Mouse (Mus musculus): Measurements from ENCODE around the gene Pgc.

The Pgc gene

GRCm38 (mm10) chr17:47726566-47726965 lies at the start of gene Pgc:
Pgc (plus strand) TSS chr17:47726842.
- DNase-seq = no peak

GRCm38 (mm10) chr17:47678238-47678637 lies 48.4 kb upstream of the Pgc start:
- no peak for DNase-seq

- no peak for DNase-seq
These were observed 47.9 kb upstream of the Pgc start for GRCm38 (mm10) chr17:47678702-47679101.

- no peak for DNase-seq
These were observed 43.8 kb upstream of the Pgc start for GRCm38 (mm10) chr17:47682836-47683235.

- peak; percentile 96 to 97 for DNase-seq
These were observed 39.0 kb upstream of the Pgc start for GRCm38 (mm10) chr17:47687409-47688343.

- DNase-seq = no peak
These were observed 38.4 kb upstream of the Pgc start, which contains the start of gene Tomm6 for GRCm38 (mm10) chr17:47688344-47688607. Tomm6 (minus strand) TSS chr17:47688386.

- DNase-seq = peak; percentile 71 to 82
These were observed 37.8 kb upstream of the Pgc start, which contains the start of gene Frs3 for GRCm38 (mm10) chr17:47688608-47689575. Frs3 (plus strand) TSS chr17:47689030.

GRCm38 (mm10) chr17:47689894-47690293 lies 36.7 kb upstream of the Pgc start:
- no peak for DNase-seq

- no peak for DNase-seq
These were observed 35.0 kb upstream of the Pgc start for GRCm38 (mm10) chr17:47691650-47692049.

GRCm38 (mm10) chr17:47693671-47694441 lies 32.8 kb upstream of the Pgc start:
- DNase-seq = no peak

- no peak for DNase-seq
These were observed 32.4 kb upstream of the Pgc start, which contains the start of gene Gm21981 for GRCm38 (mm10) chr17:47694442-47694502. Gm21981 (minus strand) TSS chr17:47694455.

- peak; percentile 97 to 98 for DNase-seq
These were observed 31.9 kb upstream of the Pgc start, which contains the start of gene Prickle4 for GRCm38 (mm10) chr17:47694503-47695336. Prickle4 (minus strand) TSS chr17:47694736.

GRCm38 (mm10) chr17:47695337-47695710 lies 31.3 kb upstream of the Pgc start:
- no peak for DNase-seq

- no peak for DNase-seq
These were observed 28.5 kb upstream of the Pgc start for GRCm38 (mm10) chr17:47698156-47698555.

GRCm38 (mm10) chr17:47699055-47699454 lies 27.6 kb upstream of the Pgc start:
- DNase-seq = no peak

- no peak for DNase-seq
These were observed 24.8 kb upstream of the Pgc start for GRCm38 (mm10) chr17:47701793-47702192.

GRCm38 (mm10) chr17:47702548-47703345 lies 23.9 kb upstream of the Pgc start:
- DNase-seq = no peak

- DNase-seq = no peak
These were observed 23.1 kb upstream of the Pgc start for GRCm38 (mm10) chr17:47703556-47703955.

- DNase-seq = no peak
These were observed 21.9 kb upstream of the Pgc start for GRCm38 (mm10) chr17:47704692-47705091.

GRCm38 (mm10) chr17:47706196-47706595 lies 20.4 kb upstream of the Pgc start:
- DNase-seq = no peak

- DNase-seq = no peak
These were observed 18.7 kb upstream of the Pgc start for GRCm38 (mm10) chr17:47707961-47708360.

All from cerebellum, postnatal 36 days (tissue).